Comparison of ENCODE assay signal across 9 mouse cellular contexts in genomic region chr11:109192673-109193557, GRCm38 (mm10). TPM values are rescaled to one million over a fixed set of nuclear protein-coding genes. Genes with fewer than 3 reads are reported as not detected.
DNase-seq lines count a peak whose midpoint lies in the region; ATAC-seq lines count a peak whose summit lies in the region.
"Had no signal": no experiment of that assay in that cellular context is flagged by ENCODE, and none has a peak within 500 bp of the region (broad histone marks: within the 10 kb centered on the region; RNA-seq: fewer than 3 reads in every experiment).

No protein-coding gene starts in this region.

- peak; percentile 64; the same call in 1 of the 2 replicates for ATAC-seq in forebrain, embryonic 15.5 days (replicated peaks)
- peak; percentile 54 for ATAC-seq in hindbrain, embryonic 13.5 days (ENCODE audit: low FRiP score)

- no peak overlapping the region for H3K9ac ChIP-seq in forebrain, embryonic 15.5 days (replicated peaks)
- no peak overlapping the region for H3K9ac ChIP-seq in hindbrain, embryonic 13.5 days

- peak; percentile 73 for DNase-seq in NIH3T3 (ENCODE audit: low read depth)
- peak; percentile 72 to 79 for DNase-seq in cerebellum, adult 18-20 months
- peak; percentile 69 to 74 for DNase-seq in layer of hippocampus, postnatal 14 days (ENCODE audit: low spot score in 2 of 2)
- DNase-seq in lung, postnatal 25 days (ENCODE audit: low spot score) = peak; percentile 75
- DNase-seq in right cerebral cortex, postnatal 10 days (ENCODE audit: low spot score in 2 of 2) = peak; percentile 54 to 74
- peak; percentile 77 for DNase-seq in urinary bladder, postnatal 14 days (ENCODE audit: low spot score)

- no peaks in the 10 kb centered on the region for H3K9me3 ChIP-seq in forebrain, embryonic 15.5 days
- H3K9me3 ChIP-seq in hindbrain, embryonic 13.5 days = no peaks in the 10 kb centered on the region

- H3K4me3 ChIP-seq in forebrain, embryonic 15.5 days = no peak overlapping the region
- no peak overlapping the region for H3K4me3 ChIP-seq in hindbrain, embryonic 13.5 days

- H3K27ac ChIP-seq in forebrain, embryonic 15.5 days (replicated peaks) = no peak overlapping the region
- H3K27ac ChIP-seq in hindbrain, embryonic 13.5 days = no peak overlapping the region
- H3K27ac ChIP-seq: macrophage had no signal

- H3K4me1 ChIP-seq in forebrain, embryonic 15.5 days = peaks cover 2% of the 10 kb centered on the region; the same call in 1 of the 2 replicates
- 0 out of 2 replicates have a peak, but pooled peaks cover 3% of the 10 kb centered on the region for H3K4me1 ChIP-seq in hindbrain, embryonic 13.5 days (replicated peaks)

- H3K27me3 ChIP-seq in forebrain, embryonic 15.5 days = no peaks in the 10 kb centered on the region
- H3K27me3 ChIP-seq in hindbrain, embryonic 13.5 days = no peaks in the 10 kb centered on the region

- 51% methylated on average over 15 of the region's 15 CpGs for WGBS in forebrain, embryonic 15.5 days
- WGBS in hindbrain, embryonic 13.5 days = 33% methylated on average over 15 of the region's 15 CpGs

- H3K36me3 ChIP-seq in forebrain, embryonic 15.5 days = no peaks in the 10 kb centered on the region
- H3K36me3 ChIP-seq in hindbrain, embryonic 13.5 days = no peaks in the 10 kb centered on the region

- no peak overlapping the region for H3K4me2 ChIP-seq in forebrain, embryonic 15.5 days (replicated peaks)
- 0 out of 2 replicates have a peak overlapping the region, but pooled peaks have one; percentile 2 for H3K4me2 ChIP-seq in hindbrain, embryonic 13.5 days

RNA-seq across cellular contexts. Expression of gene E030025P04Rik, which starts 48.7 kb away (rescaled TPM):
- polyA plus RNA-seq in forebrain, embryonic 15.5 days (2015; fragmentation: Nextera tagmentation; extraction: Ambion mirVana) = not detected in 2 replicates
- polyA plus RNA-seq in hindbrain, embryonic 13.5 days (2015; fragmentation: Nextera tagmentation; extraction: Ambion mirVana) = not detected in 2 replicates
- total RNA-seq in layer of hippocampus, postnatal 14 days (2021) = not detected
- polyA plus RNA-seq: macrophage had no signal
